Mouse (Mus musculus) spleen, postnatal 14 days (tissue): ENCODE data around the gene Pnkd.

Source experiments
- DNase-seq, 2 experiments: peaks; one replicate each; pipeline ENCODE4 v3.0.0; 2021 to 2022; ENCODE audit warnings: low spot score in 2 of 2

The Pnkd gene

GRCm38 (mm10) chr1:74359952-74360517 is 75.3 kb downstream of the Pnkd start:
- DNase-seq = no peak

GRCm38 (mm10) chr1:74361812-74362211 is 77.1 kb downstream of the Pnkd start, which contains the start of gene Catip:
Gene Catip (plus strand): TSS chr1:74362108.
- peak in 1 of 2 experiments; percentile 41 for DNase-seq

DNA sequence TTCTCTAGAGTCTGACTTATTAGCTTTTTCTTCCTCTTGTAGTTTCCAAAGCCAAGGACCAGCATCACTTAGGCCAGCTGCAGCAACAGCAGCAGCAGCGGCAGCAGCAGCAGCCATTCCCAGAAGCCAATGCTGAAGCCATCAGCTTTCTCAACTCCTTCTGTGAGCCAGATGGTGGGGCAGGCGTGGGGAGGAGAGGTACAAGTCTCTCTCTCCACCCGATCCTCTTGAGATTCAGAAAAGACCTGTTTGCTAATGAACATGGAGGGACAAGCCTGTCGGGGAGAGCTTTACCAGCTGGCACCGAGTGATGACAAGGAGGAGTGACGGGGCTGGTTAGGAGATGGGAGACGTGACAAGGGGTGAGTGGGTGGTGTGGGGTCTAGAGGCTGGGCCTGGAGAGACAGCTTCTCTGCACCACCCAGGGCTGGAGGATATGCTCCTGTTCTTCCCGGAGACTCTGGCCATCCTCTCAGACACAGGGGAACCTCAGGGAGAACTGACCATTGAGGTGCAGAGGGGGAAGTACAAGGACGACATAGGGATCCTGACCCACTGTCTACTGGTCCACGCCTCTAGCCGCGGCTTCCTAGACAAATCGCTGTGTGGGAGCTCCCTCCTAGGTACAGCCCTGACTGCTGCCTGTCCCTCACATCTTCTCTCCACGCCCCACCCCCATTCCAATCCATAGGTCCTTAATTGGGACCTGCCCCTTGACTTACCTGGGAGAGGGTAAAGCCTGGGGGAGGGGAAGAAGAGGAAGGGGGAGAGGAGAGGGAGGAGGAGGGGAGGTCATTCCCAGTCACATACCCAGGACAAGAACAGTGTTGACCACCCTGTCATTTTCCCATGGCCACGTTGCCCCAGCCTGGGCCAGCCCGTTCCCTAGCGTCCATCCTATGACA is 77.8 kb downstream of the Pnkd start:
- DNase-seq = no peak

DNA sequence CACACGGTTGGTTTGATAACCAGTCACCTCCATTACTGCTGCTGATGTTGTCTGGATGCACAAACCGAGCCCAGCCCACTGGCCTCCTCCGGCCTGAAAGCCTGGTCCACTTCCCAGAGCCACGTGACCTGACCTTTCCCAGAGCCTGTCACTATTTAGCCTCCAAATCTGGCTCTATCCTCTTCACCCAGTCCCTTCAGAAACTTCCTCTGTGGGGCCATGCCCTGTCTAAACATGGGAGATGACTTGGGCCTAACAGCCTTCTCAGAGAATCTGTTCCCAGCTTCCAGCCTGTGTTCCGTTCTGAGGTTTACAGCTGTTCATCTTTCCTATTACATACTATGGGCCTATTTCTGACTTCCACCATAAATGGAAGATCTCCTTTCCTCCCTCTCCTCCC is 78.7 kb downstream of the Pnkd start:
- DNase-seq = no peak

- DNase-seq = no peak
Observed at GRCm38 (mm10) chr1:74364270-74364669, 79.5 kb downstream of the Pnkd start.

GRCm38 (mm10) chr1:74367886-74368645 is 83.3 kb downstream of the Pnkd start:
- no peak for DNase-seq

DNA sequence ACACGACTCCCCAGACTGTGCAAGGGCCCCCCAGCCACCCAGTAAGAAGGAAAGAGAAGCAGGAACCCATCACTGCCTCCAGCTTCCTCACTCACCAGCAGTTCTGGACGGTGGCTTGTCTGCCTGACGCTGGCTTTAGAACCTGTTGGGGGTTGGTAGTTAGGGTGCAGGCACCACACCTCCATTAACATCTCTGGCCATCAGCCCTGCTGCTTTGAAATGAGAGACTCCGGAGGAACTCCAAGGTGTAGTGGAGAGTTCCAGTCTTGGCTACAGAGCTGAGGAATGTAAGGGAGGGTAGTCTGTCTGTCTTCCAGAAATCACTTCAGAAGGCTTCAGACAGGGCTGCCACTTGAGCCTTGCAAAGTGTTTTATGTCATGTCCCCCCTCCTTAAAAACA is 85.3 kb downstream of the Pnkd start:
- DNase-seq = no peak

DNA sequence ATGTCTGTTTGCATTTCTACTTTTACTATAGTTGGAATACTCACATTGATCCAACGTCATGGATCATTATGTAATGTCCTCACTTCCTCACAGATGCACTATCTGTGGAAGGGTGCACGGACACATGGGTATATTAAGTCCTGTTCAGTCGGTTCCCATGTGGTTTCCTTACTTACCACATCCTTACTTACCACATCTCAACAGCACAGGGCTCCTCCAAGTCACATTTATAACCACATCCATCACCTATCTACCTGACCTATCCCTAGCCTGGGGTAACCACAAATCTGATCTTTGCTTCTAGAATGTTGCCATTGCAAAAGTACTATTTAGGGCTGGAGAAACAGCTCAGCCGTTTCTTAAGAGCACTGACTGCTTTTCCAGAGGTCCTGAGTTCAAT is 88.6 kb downstream of the Pnkd start:
- DNase-seq = no peak

DNA sequence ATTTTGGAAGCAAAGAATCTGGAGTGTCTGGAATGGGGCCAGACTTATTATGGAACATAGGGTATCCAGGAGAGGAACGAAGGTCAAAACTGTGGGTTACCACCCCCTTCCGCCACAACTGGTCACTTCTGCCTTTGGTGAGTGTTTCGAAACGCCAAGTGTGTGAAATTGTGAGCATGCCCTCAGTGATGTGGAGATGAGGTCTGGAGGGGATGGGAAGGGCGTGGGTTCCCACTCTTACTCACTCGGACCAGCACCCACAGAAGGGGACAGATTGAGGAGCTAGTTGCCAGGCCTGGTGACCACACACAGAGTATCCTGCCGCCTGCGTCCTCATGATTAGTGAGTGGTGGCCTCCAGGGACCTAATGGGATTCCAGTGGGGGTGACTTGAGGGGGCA is 90.2 kb downstream of the Pnkd start, which contains the start of gene Slc11a1:
Slc11a1 (plus strand) TSS at position 216 of the 400 bp plus-strand sequence.
- DNase-seq = no peak

DNA sequence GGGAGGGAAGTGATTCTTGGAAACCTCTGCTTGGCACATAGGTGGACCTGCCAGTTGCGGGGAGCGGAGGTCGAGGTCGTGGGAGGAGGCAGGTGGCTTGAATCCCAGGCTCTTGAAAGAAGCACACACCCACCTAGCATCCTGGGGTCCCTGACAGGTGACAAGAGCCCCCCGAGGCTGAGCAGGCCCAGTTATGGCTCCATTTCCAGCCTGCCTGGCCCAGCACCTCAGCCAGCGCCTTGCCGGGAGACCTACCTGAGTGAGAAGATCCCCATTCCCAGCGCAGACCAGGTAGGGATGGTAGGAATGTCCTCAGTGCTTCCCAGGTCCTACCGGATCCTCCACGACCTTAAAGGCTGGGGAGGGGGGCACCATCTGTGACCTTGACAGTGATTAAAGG is 90.8 kb downstream of the Pnkd start:
- DNase-seq = no peak

DNA sequence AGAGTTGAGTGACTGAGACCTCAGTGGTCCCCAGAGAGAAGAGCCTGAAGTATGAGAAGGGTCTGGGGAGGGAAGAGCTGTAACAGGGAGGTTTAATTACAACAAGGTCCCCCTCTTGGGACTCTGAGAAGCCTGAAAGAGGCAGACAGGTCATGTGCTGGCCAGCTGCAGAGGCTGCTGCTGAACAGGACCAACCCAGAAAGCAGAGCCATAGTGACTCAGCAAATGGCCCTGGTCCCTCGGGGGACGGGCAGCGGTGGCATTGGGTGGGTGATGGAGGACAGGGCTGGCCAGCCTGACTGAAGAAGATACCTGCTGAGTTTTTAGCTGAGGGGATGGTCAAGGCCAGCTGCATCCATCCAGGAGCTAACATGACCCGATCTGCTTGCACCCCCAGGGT is 91.7 kb downstream of the Pnkd start:
- DNase-seq = no peak

DNA sequence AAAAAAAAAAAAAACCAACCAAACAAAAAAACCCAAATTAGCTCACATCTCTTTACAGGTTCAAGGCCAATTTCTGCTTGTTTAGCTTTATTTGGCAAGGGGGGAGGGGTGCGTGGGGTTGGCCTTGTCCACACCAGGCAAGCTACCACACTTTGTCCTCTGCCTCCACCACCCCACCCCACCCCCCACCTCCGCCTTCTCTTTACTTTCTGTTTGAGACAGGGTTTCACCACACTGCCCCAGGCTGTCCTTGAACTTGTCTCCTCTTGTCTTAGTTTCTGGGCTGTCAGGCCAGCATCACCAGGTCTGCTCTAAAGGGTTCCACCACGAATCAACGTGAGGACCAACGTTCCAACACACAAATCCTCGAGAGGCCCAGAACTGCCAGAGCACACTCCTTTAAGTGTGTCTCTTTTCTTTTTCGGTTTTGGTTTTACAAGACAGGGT is 94.4 kb downstream of the Pnkd start:
- no peak for DNase-seq

GRCm38 (mm10) chr1:74380484-74380883 is 95.8 kb downstream of the Pnkd start:
- DNase-seq = no peak

DNA sequence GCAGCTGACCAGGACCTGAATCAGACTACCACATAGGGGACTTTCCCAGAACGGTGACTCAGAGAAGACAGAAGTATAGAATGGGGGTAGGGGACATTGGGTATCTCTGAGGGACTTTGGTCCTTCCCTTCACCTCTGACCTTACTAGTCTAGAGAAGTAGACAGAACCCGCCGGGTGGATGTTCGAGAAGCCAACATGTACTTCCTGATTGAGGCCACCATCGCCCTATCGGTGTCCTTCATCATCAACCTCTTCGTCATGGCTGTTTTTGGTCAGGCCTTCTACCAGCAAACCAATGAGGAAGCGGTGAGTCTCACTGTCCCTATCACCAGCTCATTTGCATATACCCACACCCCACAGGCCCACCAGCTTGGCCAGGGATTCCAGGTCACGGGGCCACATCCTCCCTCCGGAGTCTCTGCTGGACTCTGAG is 96.9 kb downstream of the Pnkd start:
- DNase-seq = no peak

- no peak for DNase-seq
Observed at GRCm38 (mm10) chr1:74383385-74383784, 98.7 kb downstream of the Pnkd start.

DNA sequence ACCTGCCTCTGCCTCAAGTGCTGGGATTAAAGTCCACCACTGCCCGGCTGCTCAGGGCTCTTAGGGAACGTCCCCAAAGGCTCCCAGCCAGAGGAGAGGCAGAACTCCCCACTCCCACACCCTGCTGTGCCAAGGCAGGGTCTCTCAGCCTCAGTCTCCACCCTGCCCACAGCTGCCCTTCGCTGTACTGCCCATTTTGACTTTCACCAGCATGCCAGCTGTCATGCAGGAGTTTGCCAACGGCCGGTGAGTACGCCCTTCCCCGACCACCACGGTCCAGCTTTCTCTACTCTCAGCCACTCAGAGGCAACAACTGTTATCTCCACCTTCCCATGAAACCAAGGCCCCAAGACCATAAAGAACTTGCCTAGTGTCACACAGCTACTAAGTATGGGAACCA is 99.8 kb downstream of the Pnkd start:
- DNase-seq = no peak

DNA sequence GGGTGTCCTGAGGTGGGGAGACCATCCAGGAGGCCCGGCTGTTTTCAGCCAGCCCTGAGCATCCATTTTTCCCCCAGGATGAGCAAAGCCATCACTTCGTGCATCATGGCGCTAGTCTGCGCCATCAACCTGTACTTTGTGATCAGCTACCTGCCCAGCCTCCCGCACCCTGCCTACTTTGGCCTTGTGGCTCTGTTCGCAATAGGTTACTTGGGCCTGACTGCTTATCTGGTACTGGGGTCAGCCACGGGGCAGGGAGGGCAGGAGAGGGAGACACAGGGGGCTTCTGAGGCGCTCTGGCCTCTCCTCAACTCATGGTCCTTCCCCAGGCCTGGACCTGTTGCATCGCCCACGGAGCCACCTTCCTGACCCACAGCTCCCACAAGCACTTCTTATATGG is 100.3 kb downstream of the Pnkd start:
- no peak for DNase-seq

- DNase-seq = no peak
Observed at GRCm38 (mm10) chr1:74385531-74385930, 100.8 kb downstream of the Pnkd start.

DNA sequence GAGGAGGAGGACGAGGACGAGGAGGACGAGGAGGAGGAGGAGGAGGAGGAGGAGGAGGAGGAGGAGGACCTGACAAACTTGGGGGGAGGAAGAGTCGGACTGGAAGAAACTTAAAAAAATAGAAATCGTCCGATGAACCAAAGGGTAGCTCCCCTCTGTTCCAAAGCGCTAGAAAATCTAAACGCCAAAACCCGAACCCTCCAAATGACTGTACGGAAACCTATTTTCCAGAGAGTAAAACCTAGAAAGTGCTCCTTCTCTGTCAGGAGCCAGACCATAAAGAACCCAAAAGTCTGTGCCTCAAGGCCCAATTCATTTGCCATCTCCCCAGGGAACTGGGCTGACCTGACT is 101.6 kb downstream of the Pnkd start:
- no peak for DNase-seq

DNA sequence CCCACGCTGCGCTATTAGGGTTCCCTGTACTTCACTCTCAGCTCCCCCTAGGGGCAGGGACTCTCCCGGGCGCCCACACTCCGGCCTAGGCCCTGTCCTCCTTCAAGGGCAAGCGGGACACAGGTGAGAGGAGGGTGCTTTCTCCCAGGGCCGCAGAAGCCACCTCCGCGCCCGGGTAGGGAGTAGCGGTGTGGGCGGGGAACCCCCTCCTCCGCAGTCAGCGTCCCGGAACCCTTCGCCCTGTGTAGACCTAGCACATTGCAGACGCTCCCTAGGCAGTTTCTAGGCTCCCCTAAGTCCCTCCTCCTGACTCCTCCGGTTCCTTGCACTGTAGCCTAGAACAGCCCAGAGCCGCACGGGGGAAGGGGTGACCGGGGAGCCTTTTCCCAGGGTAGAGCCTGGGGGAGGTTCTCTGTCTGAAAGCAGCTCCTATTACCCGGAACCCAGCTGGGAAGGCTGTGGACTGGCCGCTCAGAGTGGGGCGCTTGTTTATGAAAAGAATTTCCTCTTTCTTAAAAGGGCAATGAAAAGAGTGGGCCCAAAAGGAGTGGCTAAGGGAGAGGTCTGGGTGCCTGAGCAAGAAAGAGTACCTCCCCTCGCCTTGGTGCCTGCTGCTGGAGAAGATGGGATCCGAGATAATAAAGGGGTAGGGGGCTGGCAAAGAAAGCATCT is 102.1 kb downstream of the Pnkd start:
- DNase-seq = peak; percentile 88 to 93

- no peak for DNase-seq
Observed at GRCm38 (mm10) chr1:74387386-74387988, 102.8 kb downstream of the Pnkd start.
